Mouse (Mus musculus) testis, postnatal 14 days (tissue): ENCODE measurements around the gene Olfr464.
"Not testable (repeated sequence)": the region's sequence is repeated elsewhere in the genome, so short reads cannot be mapped to it uniquely, and the experiment has no call there.

Source experiments
- DNase-seq: peaks from one replicate; pipeline ENCODE4 v3.0.0; 2021; ENCODE audit warnings: low spot score

The Olfr464 gene

DNA sequence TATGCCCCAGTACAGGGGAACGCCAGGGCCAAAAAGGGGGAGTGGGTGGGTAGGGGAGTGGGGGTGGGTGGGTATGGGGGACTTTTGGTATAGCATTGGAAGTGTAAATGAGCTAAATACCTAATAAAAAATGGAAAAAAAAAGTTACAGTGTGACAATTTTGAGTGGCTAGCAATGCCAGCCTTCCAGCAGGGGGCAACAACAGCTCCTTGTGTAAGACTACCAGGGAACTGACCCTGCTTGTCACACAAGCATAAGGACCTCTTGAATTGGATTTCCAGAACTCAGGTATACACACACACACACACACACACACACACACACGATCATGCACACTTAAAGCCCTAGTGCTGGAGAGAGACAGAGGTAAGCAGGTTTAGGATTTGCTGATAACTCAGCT is 53.9 kb downstream of the Olfr464 start:
- DNase-seq, result not testable (repeated sequence)
